Mouse (Mus musculus): ENCODE data around the gene Rps13.

DNA sequence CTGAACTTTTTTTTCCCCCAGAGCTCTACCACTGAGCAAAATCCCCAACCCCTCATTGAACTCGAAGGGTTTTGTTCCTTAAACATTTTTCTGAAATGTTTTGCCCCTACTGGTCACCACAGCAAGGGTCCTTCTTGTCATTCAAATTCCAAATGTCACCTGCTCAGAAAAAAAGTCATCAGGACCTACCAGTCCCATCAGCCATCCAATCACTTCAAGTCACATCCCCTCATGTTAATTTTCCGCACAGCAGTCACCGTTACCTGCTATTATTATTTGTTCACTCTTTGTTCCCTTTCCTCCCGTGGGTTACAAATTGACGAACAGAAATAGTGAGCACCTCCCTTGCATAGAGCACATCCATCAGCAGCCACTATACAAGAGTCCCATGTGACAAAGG lies 27.4 kb downstream of the Rps13 start:
- TF ChIP-seq CTCF (conservative IDR thresholded peaks at IDR 0.05; ENCODE audit: low read length) (no peak), NANOG (IDR thresholded peaks at IDR 0.05; ENCODE audit: borderline replicate concordance, low read length) (0 out of 2 replicates have a peak, but pooled peaks have one; percentile 39), POU5F1 (IDR thresholded peaks at IDR 0.05; ENCODE audit: borderline replicate concordance, low read length) (peak; percentile 42; the same call in 1 of the 2 replicates)

Data from E14TG2a.4 (cell line).